Mouse (Mus musculus): ENCODE measurements around the gene Gjc1. TPM values are rescaled to one million over a fixed set of nuclear protein-coding genes. Genes with fewer than 3 reads are reported as not detected.

The Gjc1 gene
- polyA plus RNA-seq, 1 experiment from 2014 or later, result 33.9 TPM

DNA sequence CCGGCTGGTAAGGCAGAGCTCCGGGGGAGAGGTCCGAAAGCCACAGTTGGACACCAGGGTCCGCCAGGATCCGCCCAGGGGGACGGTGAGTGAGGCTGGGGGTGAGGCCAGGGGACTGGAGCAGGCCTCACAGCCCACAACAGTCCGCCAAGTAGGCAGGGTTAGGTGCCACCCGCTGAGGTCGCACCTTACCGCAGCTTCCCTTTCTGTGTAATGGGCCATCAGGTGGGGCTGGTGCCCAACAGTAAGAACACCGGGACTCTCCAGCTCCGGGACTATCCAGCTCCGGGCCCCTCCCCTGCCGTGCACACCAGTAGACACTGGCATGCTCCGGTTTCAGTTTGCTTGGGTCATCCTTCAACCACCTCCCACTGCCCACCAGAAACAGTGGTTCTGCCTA is 57.3 kb downstream of the Gjc1 start:
- CTCF ChIA-PET, result interaction anchor here (2.0 kb wide), 1 partner anchor 23 kb away, joined by 7 read pairs; no protein-coding TSS in a partner anchor
- POLR2A ChIA-PET, result interaction anchor here (0.6 kb wide), 2 partner anchors 13 to 19 kb away, joined by 3 read pairs; no protein-coding TSS in a partner anchor
- H3K27me3 ChIP-seq, result no peaks in the 10 kb centered on the region
- DNase-seq (ENCODE audit: low read depth, low spot score), result no peak
- in situ Hi-C loops (cut with MboI; ENCODE audit: low pct_unique_long_range_greater_than_20kb), result loop anchor here (25.0 kb wide), 1 partner anchor 225 kb away; no protein-coding TSS in a partner anchor
- no peak for TF ChIP-seq CTCF (IDR thresholded peaks at IDR 0.05)
- ATAC-seq, result no peak

DNA sequence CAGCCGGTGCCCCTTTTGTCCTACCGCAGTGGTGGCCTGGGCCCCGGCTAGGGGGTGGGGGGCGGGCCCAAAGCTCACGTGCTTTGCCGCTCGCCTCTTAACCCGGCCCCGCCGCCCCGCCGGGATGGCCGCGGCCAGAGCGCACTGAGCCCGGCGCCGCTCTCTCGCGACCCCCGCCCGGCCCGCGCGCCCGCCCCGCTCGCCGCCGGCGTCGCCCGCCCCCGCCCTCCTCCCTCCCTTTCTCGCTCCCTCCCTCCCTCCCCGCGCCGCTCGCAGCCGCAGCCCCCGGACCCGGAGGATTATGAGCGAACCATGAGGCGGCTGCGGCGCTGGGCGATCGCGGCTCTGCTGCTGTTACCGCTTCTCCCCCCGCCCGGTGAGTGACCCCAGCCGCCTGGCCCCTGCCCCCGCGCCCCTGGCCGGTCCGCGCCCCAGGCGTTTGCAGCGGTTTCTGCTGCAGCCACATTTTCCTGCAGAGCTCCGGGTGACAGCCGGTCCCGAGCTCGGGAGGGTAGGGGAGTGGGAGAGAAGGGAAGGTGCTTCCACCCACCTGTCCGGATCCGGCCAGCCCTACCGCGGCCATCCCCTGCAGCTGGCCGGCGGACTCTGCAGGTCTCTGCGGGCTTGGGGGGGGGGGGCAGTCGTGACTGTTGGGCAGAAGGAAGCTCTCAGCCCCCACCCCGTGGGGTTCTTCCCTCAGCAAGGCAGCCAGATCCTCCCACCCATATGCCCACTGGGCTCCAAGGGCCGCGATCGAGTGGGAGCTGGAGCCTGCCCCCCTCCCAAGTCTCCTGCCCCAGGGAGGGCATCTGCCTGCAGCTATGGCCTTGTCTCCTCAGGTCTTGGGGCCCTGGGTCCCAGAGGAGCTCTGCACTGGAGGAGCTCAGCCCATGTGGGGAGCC is 57.9 kb downstream of the Gjc1 start, which contains the start of gene Adam11:
TSS of gene Adam11 (plus strand) at position 131 of the 902 bp plus-strand sequence.
- no peak for DNase-seq (ENCODE audit: low read depth, low spot score)
- ChIA-PET POLR2A (interaction anchor here (0.6 kb wide), 1 partner anchor 12 kb away, joined by 3 read pairs; no protein-coding TSS in a partner anchor), CTCF (interaction anchor here (2.0 kb wide), 1 partner anchor 22 kb away, joined by 7 read pairs; no protein-coding TSS in a partner anchor)
- no peak for ATAC-seq
- in situ Hi-C loops (cut with MboI; ENCODE audit: low pct_unique_long_range_greater_than_20kb), result loop anchor here (25.0 kb wide), 1 partner anchor 226 kb away; no protein-coding TSS in a partner anchor
- H3K27me3 ChIP-seq, result no peaks in the 10 kb centered on the region
- TF ChIP-seq CTCF (IDR thresholded peaks at IDR 0.05), result no peak

DNA sequence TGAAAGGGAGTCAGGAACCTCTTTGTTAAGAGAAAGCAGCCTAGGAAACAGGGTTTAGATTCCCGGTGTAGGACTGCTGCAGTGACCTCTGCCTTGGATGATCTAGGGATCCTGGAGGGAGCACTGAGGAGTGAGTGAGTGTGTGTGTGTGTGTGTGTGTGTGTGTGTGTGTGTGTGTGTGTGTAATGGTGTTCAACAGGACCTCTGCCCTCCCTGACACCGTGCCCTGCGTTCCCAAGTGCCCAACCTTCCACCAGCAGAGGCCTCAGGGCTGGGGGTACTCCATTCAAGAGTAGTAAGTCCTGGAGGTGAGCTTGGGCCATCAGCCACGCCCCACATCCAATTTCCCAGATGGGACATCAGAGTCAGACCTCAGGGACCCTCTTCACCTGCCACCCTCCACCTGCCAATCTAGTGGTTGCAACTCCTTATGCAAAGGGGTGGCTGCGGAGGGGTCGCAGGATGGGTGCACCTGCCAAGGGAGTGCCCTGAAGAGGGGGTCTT is 58.6 kb downstream of the Gjc1 start:
- no peak for ATAC-seq
- CTCF ChIA-PET, result interaction anchor here (1.0 kb wide), 1 partner anchor 22 kb away, joined by 3 read pairs; no protein-coding TSS in a partner anchor

DNA sequence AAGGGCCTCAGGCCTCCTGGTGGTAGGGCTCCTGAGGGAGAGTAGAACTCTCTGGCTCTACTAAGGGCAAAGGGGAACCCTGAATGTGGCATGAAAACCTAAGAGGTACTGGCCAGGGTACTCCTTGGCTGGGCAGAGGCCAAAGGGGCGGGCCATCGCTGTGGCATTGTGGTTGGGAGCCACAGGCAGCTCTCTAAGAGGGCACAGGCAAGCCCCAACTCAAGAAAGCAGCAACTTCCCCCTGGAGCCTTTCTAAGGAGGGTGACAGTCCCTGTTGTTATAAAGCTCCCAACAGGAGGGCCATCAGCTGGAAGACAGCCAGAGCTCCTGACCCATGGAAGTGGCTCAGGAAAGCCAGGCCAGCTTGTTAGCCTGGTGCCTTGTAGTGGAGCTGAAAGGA is 60.5 kb downstream of the Gjc1 start:
- ChIA-PET CTCF (interaction anchor here (1.6 kb wide), 1 partner anchor 15 kb away, joined by 4 read pairs; no protein-coding TSS in a partner anchor), POLR2A (no interaction called here)
- H3K27me3 ChIP-seq, result no peaks in the 10 kb centered on the region
- in situ Hi-C loops (cut with MboI; ENCODE audit: low pct_unique_long_range_greater_than_20kb), result loop anchor here (25.0 kb wide), 1 partner anchor 228 kb away; no protein-coding TSS in a partner anchor
- DNase-seq (ENCODE audit: low read depth, low spot score) (no peak), ATAC-seq (no peak)
- TF ChIP-seq CTCF (IDR thresholded peaks at IDR 0.05), result no peak

More for the DNA sequence above, 58.6 kb downstream of the Gjc1 start:
- H3K27me3 ChIP-seq, result no peaks in the 10 kb centered on the region
- no peak for DNase-seq (ENCODE audit: low read depth, low spot score)
- in situ Hi-C loops (cut with MboI; ENCODE audit: low pct_unique_long_range_greater_than_20kb), result loop anchor here (25.0 kb wide), 1 partner anchor 226 kb away; no protein-coding TSS in a partner anchor
- TF ChIP-seq CTCF (IDR thresholded peaks at IDR 0.05), result no peak
- POLR2A ChIA-PET, result interaction anchor here (0.6 to 0.7 kb wide), 2 partner anchors 18 to 445 kb away, joined by 3 read pairs; no protein-coding TSS in a partner anchor

DNA sequence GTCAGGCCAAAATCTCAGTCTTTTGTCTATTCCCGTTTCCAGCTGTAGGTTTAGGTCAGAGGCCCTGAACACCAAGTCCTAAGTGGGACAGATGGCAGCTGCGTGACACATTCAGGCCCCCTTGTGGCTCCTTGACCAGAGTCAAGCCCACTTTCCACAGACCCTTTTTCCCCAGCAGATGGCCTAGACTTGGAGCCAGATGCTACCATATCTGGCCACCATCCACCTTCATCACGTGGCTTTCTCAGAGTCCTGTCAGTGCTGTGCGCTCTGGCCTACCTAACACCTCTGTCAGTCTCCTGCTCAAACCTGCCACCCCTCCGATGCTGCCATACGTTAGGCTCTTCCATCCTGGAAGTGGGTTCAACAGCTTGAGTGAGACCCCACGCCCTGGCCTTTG is 64.1 kb downstream of the Gjc1 start:
- no peaks in the 10 kb centered on the region for H3K27me3 ChIP-seq
- no peak for ATAC-seq
- in situ Hi-C loops (cut with MboI; ENCODE audit: low pct_unique_long_range_greater_than_20kb), result loop anchor here (25.0 kb wide), 1 partner anchor 232 kb away; no protein-coding TSS in a partner anchor
- POLR2A ChIA-PET, result no interaction called here
- DNase-seq (ENCODE audit: low read depth, low spot score), result no peak
- CTCF ChIA-PET, result no interaction called here
- TF ChIP-seq CTCF (IDR thresholded peaks at IDR 0.05), result no peak

DNA sequence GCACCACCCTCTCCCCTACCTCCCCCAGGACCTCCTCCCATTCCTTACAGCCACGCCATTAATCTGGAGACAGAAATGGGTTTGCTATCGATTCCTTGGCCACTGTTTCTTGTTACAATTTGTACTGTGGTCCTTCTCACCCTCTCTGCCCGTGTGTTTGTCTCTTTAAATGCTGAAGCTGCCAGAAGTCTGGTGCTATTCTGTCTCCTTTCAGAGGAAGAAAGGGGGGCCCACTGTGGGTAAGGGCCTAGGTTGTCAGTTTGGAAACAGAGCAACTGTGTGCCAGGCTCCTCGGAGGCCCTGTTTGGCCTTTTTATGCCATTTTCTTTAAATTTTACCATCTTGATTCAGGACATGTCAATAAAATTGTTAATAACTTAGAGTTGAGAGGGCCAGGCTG is 65.1 kb downstream of the Gjc1 start:
- ChIA-PET CTCF (no interaction called here), POLR2A (interaction anchor here (0.6 kb wide), 2 partner anchors 263 to 328 kb away, joined by 3 to 6 read pairs; no protein-coding TSS in a partner anchor)
- H3K27me3 ChIP-seq, result no peaks in the 10 kb centered on the region
- no peak for TF ChIP-seq CTCF (IDR thresholded peaks at IDR 0.05)
- ATAC-seq (no peak), DNase-seq (ENCODE audit: low read depth, low spot score) (no peak)
- in situ Hi-C loops (cut with MboI; ENCODE audit: low pct_unique_long_range_greater_than_20kb), result loop anchor here (25.0 kb wide), 1 partner anchor 233 kb away; no protein-coding TSS in a partner anchor

DNA sequence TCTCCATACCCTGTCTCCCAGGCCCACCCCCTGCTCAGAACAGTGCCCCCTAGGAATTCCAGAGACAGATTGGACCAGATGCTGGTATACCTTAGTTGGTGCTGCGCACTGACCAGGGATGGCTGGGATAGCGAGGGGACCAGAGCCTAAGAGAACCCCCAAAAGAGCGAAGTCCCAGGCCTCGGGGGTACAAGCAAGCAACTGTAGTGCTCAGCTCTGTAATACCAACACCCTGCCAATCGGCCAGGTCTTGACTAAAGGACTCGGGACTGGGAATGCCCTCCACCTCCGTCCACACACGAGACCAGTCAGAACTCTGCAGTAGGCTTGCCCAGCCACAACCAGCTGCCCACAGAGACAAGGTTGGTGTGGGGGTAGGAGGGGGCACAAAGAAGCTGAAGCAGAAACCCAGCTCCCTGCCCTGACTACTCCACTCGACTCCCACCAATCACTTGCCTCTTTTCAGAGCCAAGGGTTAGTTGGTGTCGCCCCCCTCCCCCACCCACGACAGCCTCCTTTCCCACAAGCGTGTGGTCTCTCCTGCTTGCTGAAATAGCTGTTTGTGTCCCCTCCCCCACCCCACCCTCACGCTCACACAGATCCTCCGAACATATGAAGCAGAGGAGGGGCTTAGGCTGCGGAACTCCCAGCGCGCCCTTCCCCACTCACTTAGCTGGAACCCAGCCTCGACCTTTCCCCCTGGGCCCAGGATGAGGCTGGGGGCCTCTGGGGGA is 65.7 kb downstream of the Gjc1 start:
- in situ Hi-C loops (cut with MboI; ENCODE audit: low pct_unique_long_range_greater_than_20kb), result loop anchor here (25.0 kb wide), 1 partner anchor 234 kb away; no protein-coding TSS in a partner anchor
- DNase-seq (ENCODE audit: low read depth, low spot score) (no peak), ATAC-seq (no peak)
- POLR2A ChIA-PET, result interaction anchor here (0.6 kb wide), 2 partner anchors 263 to 328 kb away, joined by 3 to 6 read pairs; no protein-coding TSS in a partner anchor
- no peaks in the 10 kb centered on the region for H3K27me3 ChIP-seq
- TF ChIP-seq CTCF (IDR thresholded peaks at IDR 0.05), result no peak
- CTCF ChIA-PET, result no interaction called here

DNA sequence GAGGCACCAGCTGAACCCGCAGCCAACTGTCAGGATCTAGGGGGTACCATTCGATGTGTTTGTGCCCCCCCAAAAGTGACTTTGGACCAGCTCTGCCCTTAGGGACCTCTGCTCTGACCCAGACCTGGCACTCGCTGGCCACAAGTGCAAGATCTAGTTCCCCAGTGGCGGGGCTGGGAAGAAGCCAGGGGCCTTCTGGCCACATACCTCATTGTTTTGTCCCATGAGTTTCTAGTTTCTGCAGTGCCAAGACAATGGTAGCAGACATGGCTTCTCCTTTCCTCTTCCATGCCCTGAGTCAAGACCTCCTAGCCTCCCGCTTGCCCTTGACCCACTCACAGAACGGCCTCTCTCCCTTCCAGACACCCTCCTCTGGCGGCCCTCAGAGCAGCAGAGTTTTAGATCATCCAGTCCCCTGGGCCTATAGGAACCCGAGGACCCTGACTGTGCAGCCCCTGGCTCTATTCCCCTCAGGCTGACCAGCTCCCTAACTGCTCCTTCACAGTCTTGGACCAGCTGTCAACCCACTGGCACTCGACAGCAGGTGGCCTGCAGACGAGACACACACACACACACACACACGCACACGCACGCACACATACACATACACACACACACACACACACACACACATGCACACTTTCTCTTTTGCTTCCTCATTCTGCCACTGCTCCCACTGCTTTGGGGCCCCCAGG is 66.5 kb downstream of the Gjc1 start:
- DNase-seq (ENCODE audit: low read depth, low spot score), result no peak
- ATAC-seq, result no peak
- POLR2A ChIA-PET, result interaction anchor here (1.1 to 1.3 kb wide), 2 partner anchors 9 to 14 kb away, joined by 3 to 4 read pairs; no protein-coding TSS in a partner anchor
- in situ Hi-C loops (cut with MboI; ENCODE audit: low pct_unique_long_range_greater_than_20kb), result loop anchor here (25.0 kb wide), 1 partner anchor 234 kb away; no protein-coding TSS in a partner anchor
- CTCF ChIA-PET, result no interaction called here
- H3K27me3 ChIP-seq, result no peaks in the 10 kb centered on the region
- no peak for TF ChIP-seq CTCF (IDR thresholded peaks at IDR 0.05)

DNA sequence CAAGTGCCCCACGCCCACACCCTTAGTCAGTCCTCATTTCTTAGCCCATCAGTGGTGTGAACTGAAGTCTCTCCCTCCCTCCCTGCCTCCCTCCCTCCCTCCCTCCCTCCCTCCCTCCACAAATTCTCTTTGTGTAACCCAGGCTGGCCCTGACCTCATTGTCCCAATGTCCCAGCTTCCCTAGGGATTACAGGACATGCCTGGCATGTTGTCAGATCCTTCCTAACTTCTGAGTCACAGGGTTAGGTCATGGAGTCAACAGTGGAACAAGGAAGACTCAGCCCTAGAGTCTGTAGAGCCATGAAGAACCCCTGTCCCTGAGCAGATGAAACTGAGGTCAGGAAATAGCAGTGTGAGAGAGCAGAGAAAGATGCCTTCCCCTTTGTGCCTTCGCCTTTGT is 69.8 kb downstream of the Gjc1 start:
- ChIA-PET POLR2A (interaction anchor here (0.7 to 1.5 kb wide), 2 partner anchors 10 to 12 kb away, joined by 3 to 5 read pairs; no protein-coding TSS in a partner anchor), CTCF (interaction anchor here (2.4 kb wide), 1 partner anchor 10 kb away, joined by 7 read pairs; no protein-coding TSS in a partner anchor)
- ATAC-seq (no peak), DNase-seq (ENCODE audit: low read depth, low spot score) (peak; percentile 6)
- H3K27me3 ChIP-seq, result no peaks in the 10 kb centered on the region
- in situ Hi-C loops (cut with MboI; ENCODE audit: low pct_unique_long_range_greater_than_20kb), result loop anchor here (25.0 kb wide), 1 partner anchor 238 kb away; no protein-coding TSS in a partner anchor
- TF ChIP-seq CTCF (IDR thresholded peaks at IDR 0.05), result no peak

Other genes with a start within 250 kb of the Gjc1 start
- not detected for gene Gm11627, start 240.2 kb downstream of the Gjc1 start, polyA plus RNA-seq (2021)
- 16.9 TPM for gene Fzd2, start 215.3 kb downstream of the Gjc1 start, polyA plus RNA-seq (2021)
- gene Meioc, start 156.0 kb downstream of the Gjc1 start, polyA plus RNA-seq (2021), result 0.09 TPM
- 41.4 TPM for gene Ccdc43, start 121.9 kb downstream of the Gjc1 start, polyA plus RNA-seq (2021)
- 5.3 TPM for gene Adam11, start 58.3 kb downstream of the Gjc1 start, polyA plus RNA-seq (2021)
- not detected for gene Higd1b, start 16.1 kb upstream of the Gjc1 start, polyA plus RNA-seq (2021)
- gene Eftud2, start 61.3 kb upstream of the Gjc1 start, polyA plus RNA-seq (2021), result 120 TPM
- 6.0 TPM for gene Ccdc103, start 61.5 kb upstream of the Gjc1 start, polyA plus RNA-seq (2021)
- 0.26 TPM for gene Fam187a, start 65.5 kb upstream of the Gjc1 start, polyA plus RNA-seq (2021)
- 0.44 TPM for gene Gfap, start 81.2 kb upstream of the Gjc1 start, polyA plus RNA-seq (2021)
- 13.4 TPM for gene Kif18b, start 105.4 kb upstream of the Gjc1 start, polyA plus RNA-seq (2021)
- 19.6 TPM for gene C1ql1, start 127.0 kb upstream of the Gjc1 start, polyA plus RNA-seq (2021)
- gene Nmt1, start 208.5 kb upstream of the Gjc1 start, polyA plus RNA-seq (2021), result 87.5 TPM
- gene Dcakd, start 208.6 kb upstream of the Gjc1 start, polyA plus RNA-seq (2021), result 60.6 TPM

All from Patski (cell line).